Mouse (Mus musculus) spleen, embryonic (tissue): ENCODE measurements at regions not wholly inside any gene's neighbourhood (a gene's known extent, or its start where the extent isn't known, plus 50 kb on each side); places are given as distances from the start of the nearest gene placed in this dataset.

Experiments
- CTCF ChIA-PET: fragments of 350-600 bp; sonication (Branson Sonifier 250); formaldehyde crosslinking; loops from one replicate; lab custom pipeline; 2022; lab: Charles Lee

DNA sequence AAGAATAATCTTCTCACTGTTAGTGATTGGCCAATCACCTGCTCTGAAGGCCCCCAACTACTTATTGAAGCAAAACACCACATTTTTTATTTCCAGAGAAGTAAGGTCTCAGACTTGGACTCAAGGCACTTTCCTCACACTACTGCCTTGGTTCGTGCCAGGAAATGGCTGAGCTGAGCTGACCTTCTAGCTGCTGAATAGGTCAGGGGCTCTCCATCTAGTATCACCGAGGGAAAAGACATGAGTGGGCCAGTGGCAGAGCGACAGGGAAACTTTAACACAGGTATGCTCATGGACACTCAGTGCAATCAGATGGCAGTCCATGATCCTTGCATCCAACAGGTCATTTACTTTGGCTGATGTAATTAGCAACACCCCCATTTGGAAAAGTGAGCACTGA lies 635.3 kb downstream of the Insc start:
- CTCF ChIA-PET = no interaction called here

DNA sequence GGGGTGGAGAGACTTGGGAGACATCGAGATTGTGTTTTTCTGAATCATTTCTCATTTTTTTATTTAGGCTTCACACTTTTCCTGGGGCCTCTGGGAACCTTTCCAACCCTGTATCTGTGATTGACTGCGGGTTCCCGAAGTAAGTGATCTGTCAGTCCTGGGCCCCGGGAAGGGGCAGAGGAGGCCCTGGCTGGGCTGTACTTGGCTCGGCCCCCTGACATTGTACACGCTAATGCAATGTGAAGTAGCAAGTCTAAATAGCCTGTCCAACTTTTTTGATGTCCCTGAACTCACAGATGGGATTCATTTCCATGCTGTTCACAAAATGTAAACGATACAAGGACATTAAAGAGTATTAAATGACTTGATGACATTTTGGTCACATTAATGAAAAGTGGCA lies 636.1 kb downstream of the Insc start:
- CTCF ChIA-PET = no interaction called here

DNA sequence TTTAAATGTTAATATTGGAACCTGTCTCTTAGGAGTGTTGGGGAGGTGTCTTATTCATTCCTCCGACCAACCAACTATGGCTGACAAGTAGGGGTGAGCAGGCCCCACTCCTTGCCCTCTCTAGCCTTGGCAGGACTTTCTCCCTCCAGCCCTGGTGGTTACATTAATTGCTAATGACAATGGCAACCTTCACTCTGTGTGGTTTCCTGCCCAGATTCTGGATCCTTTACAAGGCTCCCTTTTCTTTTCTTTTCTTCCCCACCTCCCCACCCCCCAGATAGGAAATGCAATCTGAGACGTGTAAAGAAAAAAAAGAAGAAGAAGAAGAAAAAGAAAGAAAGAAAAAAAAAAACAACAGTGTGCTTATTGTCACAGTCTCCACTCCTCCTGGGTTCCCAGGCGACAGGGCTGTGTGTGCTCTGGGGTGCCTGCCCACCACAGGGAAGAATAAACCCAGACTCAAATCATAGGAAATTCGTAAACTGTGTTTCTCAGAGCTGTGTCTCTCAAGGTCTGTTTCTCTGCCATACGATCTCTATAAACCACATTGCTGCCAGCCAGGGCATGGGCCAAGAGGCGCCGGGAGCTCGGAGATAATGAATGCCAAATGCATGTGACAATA lies 637.6 kb downstream of the Insc start:
- CTCF ChIA-PET = no interaction called here

DNA sequence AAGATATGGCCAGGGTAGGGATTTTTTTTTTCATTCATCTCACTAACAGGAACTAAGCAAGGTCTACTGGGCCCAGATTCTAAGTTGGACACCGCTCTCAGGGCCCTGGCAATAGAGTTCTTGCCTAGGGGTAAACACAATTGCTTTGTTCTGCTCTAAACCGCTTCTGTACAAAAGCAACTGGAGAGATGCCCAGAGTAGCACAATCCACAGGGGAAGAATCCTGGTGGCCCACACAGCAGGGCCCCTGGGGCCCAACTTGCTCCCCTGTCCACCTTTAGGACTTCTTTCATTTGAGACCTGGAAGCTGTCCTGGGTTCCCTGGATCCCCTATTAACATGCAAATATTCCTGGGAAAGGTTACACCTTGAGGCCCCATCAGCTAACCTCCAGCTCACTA lies 639.4 kb downstream of the Insc start:
- CTCF ChIA-PET = no interaction called here

DNA sequence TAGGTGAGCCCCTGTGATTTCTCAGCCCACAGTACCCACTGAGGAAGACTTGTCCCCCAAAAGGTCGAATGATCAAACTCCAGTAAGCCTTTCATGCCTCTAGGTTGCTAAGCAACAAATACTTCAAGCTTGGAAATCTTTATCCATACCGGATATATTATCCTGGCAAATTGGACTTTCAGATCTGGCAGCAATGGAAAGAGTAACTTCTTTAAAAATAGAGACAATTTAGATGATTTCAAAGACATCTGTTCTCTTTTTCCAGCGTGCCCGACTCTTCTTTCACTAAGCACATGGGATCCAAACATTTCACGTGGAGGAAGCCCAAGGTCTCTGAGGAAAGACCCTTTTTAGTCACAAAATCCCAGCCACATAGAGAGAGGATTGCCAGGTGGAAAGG lies 645.4 kb downstream of the Insc start:
- CTCF ChIA-PET = no interaction called here

DNA sequence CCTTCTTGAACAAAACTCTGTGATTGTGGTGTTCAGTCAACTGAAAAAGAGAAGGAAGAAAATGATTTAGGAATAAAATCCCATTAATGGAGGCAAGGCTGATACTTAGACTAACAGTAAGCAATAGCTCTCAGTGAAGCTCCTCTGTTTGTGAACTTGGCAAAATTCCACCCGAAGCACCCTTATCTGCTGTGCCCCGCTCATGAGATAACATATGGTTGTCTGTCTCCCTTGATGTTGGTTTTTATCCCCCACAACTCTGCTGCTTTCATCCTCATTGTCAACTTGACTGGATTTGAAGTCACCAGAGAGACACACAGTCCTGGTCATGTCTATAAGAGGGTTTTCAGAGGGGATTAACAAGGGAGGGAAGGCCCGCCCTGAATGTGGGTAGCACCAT lies 646.1 kb downstream of the Sox6 start:
- CTCF ChIA-PET = no interaction called here

DNA sequence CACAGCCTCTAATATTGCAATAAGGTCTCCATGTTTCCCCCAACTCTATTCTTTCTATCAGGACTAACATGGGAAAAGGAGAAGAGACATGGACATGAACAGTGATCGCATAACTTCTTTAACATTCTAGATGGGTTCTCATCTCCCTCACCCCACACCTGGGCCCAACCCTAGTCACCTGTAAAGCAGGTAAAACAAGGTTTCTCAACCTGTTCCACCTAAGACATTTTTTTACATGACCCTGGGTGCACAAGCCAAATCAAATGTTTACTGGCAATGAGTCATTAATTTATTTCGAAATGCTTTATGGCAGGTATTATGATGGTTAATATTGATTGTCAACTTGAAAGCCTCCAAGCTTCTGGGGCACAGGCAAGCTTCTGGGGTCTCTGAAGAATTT lies 640.4 kb downstream of the Sox6 start:
- CTCF ChIA-PET = no interaction called here

DNA sequence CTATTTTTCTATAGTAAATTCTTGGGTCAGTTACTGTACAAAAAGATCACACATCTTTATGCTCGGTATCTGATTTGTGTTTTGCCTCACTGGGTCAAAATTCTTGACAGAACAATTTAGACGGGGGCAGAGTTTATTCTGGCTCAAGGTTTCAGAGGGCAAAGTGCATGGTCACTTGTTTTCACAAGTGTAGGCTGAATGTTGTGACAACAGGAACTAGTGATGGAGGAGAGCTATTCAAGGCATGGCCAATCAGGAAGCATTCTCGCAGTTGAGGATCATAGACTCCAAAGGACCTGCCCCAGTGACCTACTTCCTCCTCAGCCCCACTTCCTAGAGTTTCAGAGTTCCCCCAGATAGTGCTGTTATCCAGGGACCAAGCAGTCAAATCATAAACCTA lies 639.1 kb downstream of the Sox6 start:
- CTCF ChIA-PET = no interaction called here

DNA sequence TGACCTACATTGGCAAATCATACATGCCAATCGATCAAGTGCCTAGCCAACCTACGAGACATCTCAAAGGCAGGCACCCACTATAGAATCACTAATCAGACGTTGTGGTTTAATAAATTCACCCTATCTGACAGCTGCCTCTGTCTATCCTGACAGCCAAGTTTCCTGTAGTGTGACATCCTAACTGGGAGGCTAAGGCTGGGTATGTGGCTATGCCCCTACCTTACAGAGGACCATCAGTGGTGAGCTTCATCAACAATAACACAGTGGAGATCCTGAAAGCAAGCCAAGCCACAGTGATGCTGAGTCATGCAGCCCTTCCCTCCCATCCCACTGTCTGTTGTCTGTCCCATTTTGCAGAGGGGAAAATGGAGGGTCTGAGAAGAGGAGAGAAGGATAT lies 630.7 kb downstream of the Sox6 start:
- CTCF ChIA-PET = no interaction called here

DNA sequence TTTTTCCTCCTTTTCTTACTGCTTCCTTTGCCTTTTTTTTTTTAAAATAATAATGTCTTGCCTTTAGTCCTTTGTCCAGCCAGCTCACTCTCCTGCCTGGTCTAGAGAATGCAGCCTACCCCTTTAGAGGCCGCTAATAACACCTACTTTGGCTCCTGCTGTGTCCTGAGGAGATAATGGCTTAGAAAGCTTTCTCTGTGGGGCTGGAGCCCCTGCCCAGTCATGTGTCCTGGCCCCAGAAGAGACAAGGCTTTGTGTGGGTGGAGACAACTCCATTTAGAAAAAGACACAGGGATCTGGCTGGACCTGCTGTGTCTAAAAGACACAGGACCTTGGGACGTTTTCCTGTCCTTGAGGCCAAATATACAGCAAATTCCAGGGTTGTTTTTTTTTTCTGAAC lies 629.7 kb downstream of the Sox6 start:
- CTCF ChIA-PET = no interaction called here

DNA sequence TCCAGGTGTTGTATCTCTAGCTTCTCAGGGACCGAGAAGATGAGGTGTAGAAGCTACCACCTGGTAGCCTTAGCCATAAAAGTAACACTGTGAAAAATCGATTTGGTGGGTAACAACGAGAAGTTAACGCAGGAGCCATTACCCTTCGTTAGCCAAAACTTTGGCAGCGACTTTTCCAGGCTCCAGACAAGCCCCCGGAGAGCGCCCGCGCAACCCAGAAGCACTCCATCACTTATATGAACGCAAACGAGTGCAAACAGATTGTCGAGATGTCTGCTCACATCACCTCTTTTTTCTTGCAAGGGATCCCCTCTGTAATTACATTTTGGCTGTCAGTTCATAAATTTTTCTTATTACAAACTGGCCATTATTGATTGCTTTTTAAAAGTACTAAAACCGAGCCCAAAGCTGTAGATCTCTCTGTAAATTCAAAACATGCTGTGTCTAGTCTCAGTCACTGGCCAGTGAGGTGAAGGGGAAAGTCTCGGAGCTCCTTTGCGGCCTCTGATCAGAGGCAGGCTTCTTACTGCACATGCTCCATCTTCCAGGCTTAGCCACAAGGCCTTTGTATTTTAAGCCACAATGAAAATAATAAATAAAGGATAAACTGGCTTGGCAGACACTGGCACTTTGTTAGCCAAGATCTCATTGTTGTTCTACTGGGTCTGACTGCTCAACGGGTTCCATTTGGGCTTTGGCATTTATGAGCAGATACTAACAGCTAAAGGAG lies 627.9 kb downstream of the Sox6 start:
- CTCF ChIA-PET = no interaction called here

DNA sequence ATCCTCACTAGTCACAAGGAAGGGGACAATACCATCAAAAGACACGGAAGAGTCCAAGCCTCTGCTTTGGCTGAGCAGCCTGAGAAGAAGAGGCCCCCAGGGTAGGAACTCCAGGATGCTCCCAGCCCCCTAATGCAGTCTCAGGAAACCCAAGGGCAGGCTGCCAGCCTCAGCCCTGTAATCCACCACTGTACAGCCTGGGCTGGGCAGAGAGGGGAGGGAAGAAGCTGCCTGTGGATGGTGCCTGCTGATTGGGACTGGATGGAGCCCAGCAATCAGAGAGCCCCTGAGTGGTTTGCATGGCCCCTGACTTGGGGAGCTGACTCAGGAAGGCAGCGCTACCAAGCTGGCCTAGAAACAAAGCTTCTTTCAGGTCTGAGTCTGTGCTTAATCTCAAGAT lies 627.1 kb downstream of the Sox6 start:
- CTCF ChIA-PET = no interaction called here

DNA sequence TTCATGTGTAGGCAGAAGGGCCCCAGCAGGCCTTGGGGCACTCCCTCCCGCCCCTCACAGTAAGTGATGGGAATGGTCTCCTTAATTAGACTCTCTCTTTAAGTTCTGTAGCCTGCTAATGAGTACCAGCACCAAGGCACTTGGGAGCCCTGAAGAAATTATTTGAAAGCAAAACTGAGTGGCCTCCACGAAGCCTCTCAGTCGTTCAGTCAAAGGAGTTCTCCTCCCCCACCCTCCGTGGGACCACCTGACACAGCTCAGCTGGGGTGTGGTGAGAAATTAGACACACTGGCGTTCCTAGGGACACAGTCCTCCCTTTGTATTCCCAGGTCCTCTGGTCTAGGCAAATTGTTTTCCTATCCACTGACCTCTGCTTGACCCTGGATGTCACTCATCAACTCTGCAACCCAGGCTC lies 623.4 kb downstream of the Sox6 start:
- CTCF ChIA-PET = no interaction called here
